In the genomic region with DNA sequence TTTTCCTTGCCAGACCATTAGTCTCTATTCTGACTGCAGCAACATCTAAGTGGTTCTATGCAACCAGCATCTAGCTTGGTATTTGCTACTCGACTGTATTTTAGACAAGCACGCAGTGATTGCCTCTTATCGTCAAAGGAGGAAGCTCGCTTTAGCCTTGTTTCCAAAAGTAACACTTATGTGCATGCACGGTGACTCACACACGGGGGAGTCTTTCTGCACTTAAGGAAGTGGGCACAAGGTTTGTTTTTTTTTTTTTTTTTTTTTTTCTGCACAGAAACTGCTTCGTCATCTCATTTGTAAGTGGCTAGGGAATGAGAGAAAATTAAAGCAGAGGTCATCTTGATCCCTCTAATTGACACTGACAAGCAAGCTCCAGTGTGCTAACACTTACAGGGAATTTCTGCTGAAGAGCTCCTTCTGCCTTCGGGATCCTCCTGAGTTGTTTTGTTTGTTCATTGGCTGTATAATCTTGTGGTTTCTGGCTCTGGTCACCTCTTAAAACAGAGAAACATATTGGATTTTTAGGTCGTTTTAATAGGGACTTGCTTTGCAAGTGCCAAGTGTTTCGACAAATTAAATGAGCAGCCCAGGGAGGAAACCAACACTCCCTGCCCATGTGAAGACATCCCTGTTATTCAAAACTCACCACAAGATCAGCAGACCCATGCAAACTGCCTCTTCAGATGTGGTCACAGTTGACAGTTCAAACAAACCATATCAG, we compare ENCODE assay signal across 10 mouse cellular contexts. TPM values are rescaled to one million over a fixed set of nuclear protein-coding genes. Genes with fewer than 3 reads are reported as not detected.
DNase-seq lines count a peak whose midpoint lies in the region; ATAC-seq lines count a peak whose summit lies in the region.
"Had no signal": no experiment of that assay in that cellular context is flagged by ENCODE, and none has a peak within 500 bp of the region (broad histone marks: within the 10 kb centered on the region; RNA-seq: fewer than 3 reads in every experiment).

No protein-coding gene starts in this region.

- WGBS in midbrain, embryonic 14.5 days: 70% methylated on average over 10 of the region's 10 CpGs
- WGBS in midbrain, embryonic 11.5 days: 77% methylated on average over 10 of the region's 10 CpGs
- 76% methylated on average over 10 of the region's 10 CpGs for WGBS in hindbrain, embryonic 12.5 days
- WGBS in hindbrain, embryonic 16.5 days: 67% methylated on average over 10 of the region's 10 CpGs

- H3K4me3 ChIP-seq in midbrain, embryonic 14.5 days (replicated peaks; ENCODE audit: low read depth, low read length): no peak overlapping the region
- no peak overlapping the region for H3K4me3 ChIP-seq in midbrain, embryonic 11.5 days (ENCODE audit: low read depth, low read length)
- no peak overlapping the region for H3K4me3 ChIP-seq in hindbrain, embryonic 12.5 days
- H3K4me3 ChIP-seq in hindbrain, embryonic 16.5 days (ENCODE audit: low read length): no peak overlapping the region

- no peaks in the 10 kb centered on the region for H3K27me3 ChIP-seq in midbrain, embryonic 14.5 days (ENCODE audit: control insufficient read depth, insufficient read depth, low read length)
- H3K27me3 ChIP-seq in midbrain, embryonic 11.5 days (ENCODE audit: control insufficient read depth, insufficient read depth, low read length): no peaks in the 10 kb centered on the region
- H3K27me3 ChIP-seq in hindbrain, embryonic 12.5 days: no peaks in the 10 kb centered on the region
- H3K27me3 ChIP-seq in hindbrain, embryonic 16.5 days (replicated peaks; ENCODE audit: control insufficient read depth, insufficient read depth, low read length): no peaks in the 10 kb centered on the region
- H3K27me3 ChIP-seq: CH12.LX had no signal

- ATAC-seq in frontal cortex, adult (ENCODE audit: low TSS enrichment): peak; percentile 89
- no peak for ATAC-seq in midbrain, embryonic 14.5 days (ENCODE audit: low FRiP score, low TSS enrichment)
- ATAC-seq in midbrain, embryonic 11.5 days (ENCODE audit: low FRiP score): no peak
- no peak for ATAC-seq in hindbrain, embryonic 12.5 days (ENCODE audit: low FRiP score)
- ATAC-seq in hindbrain, embryonic 16.5 days: no peak
- ATAC-seq: forebrain, postnatal 0 days had no signal

- DNase-seq in frontal cortex, postnatal 25 days (ENCODE audit: low spot score in 2 of 2): no peak
- DNase-seq in midbrain, embryonic 14.5 days: peak; percentile 27
- no peak for DNase-seq in midbrain, embryonic 11.5 days (ENCODE audit: low spot score, missing footprints)
- DNase-seq in heart, postnatal 10 days: peak; percentile 26 to 43
- peak; percentile 46 for DNase-seq in skeletal muscle tissue, adult 2 months (ENCODE audit: low read depth, low spot score)
- DNase-seq: forebrain, postnatal 0 days had no signal

- no peaks in the 10 kb centered on the region for H3K9me3 ChIP-seq in midbrain, embryonic 14.5 days (ENCODE audit: control insufficient read depth, low read length)
- no peaks in the 10 kb centered on the region for H3K9me3 ChIP-seq in midbrain, embryonic 11.5 days (ENCODE audit: control insufficient read depth, low read length)
- H3K9me3 ChIP-seq in hindbrain, embryonic 12.5 days (replicated peaks): no peaks in the 10 kb centered on the region
- no peaks in the 10 kb centered on the region for H3K9me3 ChIP-seq in hindbrain, embryonic 16.5 days (ENCODE audit: control insufficient read depth, low read length)

- no peaks in the 10 kb centered on the region for H3K4me1 ChIP-seq in midbrain, embryonic 14.5 days (ENCODE audit: control insufficient read depth, insufficient read depth, low read length)
- H3K4me1 ChIP-seq in midbrain, embryonic 11.5 days (ENCODE audit: control insufficient read depth, insufficient read depth, low read length): no peaks in the 10 kb centered on the region
- no peaks in the 10 kb centered on the region for H3K4me1 ChIP-seq in hindbrain, embryonic 12.5 days
- H3K4me1 ChIP-seq in hindbrain, embryonic 16.5 days (ENCODE audit: control insufficient read depth, insufficient read depth, low read depth, low read length): no peaks in the 10 kb centered on the region

- H3K9ac ChIP-seq in midbrain, embryonic 14.5 days (replicated peaks; ENCODE audit: low read length): no peak overlapping the region
- no peak overlapping the region for H3K9ac ChIP-seq in midbrain, embryonic 11.5 days (ENCODE audit: low read length)
- H3K9ac ChIP-seq in hindbrain, embryonic 12.5 days: no peak overlapping the region
- H3K9ac ChIP-seq in hindbrain, embryonic 16.5 days (ENCODE audit: low read depth, low read length): no peak overlapping the region
- H3K9ac ChIP-seq: forebrain, postnatal 0 days had no signal

- no peak overlapping the region for H3K27ac ChIP-seq in midbrain, embryonic 14.5 days (replicated peaks; ENCODE audit: low read depth, low read length)
- no peak overlapping the region for H3K27ac ChIP-seq in midbrain, embryonic 11.5 days (ENCODE audit: low read depth, low read length)
- no peak overlapping the region for H3K27ac ChIP-seq in hindbrain, embryonic 12.5 days
- H3K27ac ChIP-seq in hindbrain, embryonic 16.5 days (ENCODE audit: low read depth, low read length): no peak overlapping the region

- intact Hi-C loops in heart, postnatal 10 days (cut with DNase I): no loop called here

- H3K4me2 ChIP-seq in midbrain, embryonic 14.5 days (ENCODE audit: low read length): no peak overlapping the region
- no peak overlapping the region for H3K4me2 ChIP-seq in midbrain, embryonic 11.5 days
- no peak overlapping the region for H3K4me2 ChIP-seq in hindbrain, embryonic 12.5 days (replicated peaks)
- no peak overlapping the region for H3K4me2 ChIP-seq in hindbrain, embryonic 16.5 days (ENCODE audit: low read length)

- H3K36me3 ChIP-seq in midbrain, embryonic 14.5 days (ENCODE audit: control insufficient read depth, insufficient read depth, low read length): no peaks in the 10 kb centered on the region
- no peaks in the 10 kb centered on the region for H3K36me3 ChIP-seq in midbrain, embryonic 11.5 days (ENCODE audit: control insufficient read depth, insufficient read depth, low read length)
- H3K36me3 ChIP-seq in hindbrain, embryonic 12.5 days: no peaks in the 10 kb centered on the region
- H3K36me3 ChIP-seq in hindbrain, embryonic 16.5 days (ENCODE audit: control insufficient read depth, insufficient read depth, low read length): no peaks in the 10 kb centered on the region

RNA-seq across cellular contexts. Expression of gene Flrt2, which starts 55.0 kb away (rescaled TPM):
- 24.2 and 32.2 TPM in 2 replicates for polyA plus RNA-seq in midbrain, embryonic 14.5 days (2014; fragmentation: Nextera tagmentation; extraction: Ambion mirVana)
- polyA plus RNA-seq in midbrain, embryonic 11.5 days (2014; fragmentation: Nextera tagmentation; extraction: Ambion mirVana): 27.0 and 27.3 TPM in 2 replicates
- 10 to 100 TPM; 11.8 to 18.0 TPM for total RNA-seq in heart, postnatal 10 days (2021)
- 50.9 and 61.4 TPM in 2 replicates for polyA plus RNA-seq in hindbrain, embryonic 12.5 days (2016; fragmentation: Nextera tagmentation; extraction: Ambion mirVana)
- polyA plus RNA-seq in hindbrain, embryonic 16.5 days (2015; fragmentation: Nextera tagmentation; extraction: Ambion mirVana): 20.3 and 24.4 TPM in 2 replicates
- total RNA-seq: CH12.LX had no signal

Comparison
In these comparisons a context has a peak if more than half of its experiments do, and no peak if none do; other contexts are left out.
1. DNase-seq: peak in midbrain, embryonic 14.5 days (single experiment), heart, postnatal 10 days (2 of 2) and skeletal muscle tissue, adult 2 months (single experiment); none in frontal cortex, postnatal 25 days (0 of 2) and midbrain, embryonic 11.5 days (single experiment).